Mouse (Mus musculus): ENCODE results near the gene Scgb1b29. TPM values are rescaled to one million over a fixed set of nuclear protein-coding genes. Genes with fewer than 3 reads are reported as not detected.
"Not testable (repeated sequence)": the region's sequence is repeated elsewhere in the genome, so short reads cannot be mapped to it uniquely, and the experiment has no call there.

Scgb1b29 gene
- not detected in 2 replicates for polyA plus RNA-seq (2012; rRNA removed)

DNA sequence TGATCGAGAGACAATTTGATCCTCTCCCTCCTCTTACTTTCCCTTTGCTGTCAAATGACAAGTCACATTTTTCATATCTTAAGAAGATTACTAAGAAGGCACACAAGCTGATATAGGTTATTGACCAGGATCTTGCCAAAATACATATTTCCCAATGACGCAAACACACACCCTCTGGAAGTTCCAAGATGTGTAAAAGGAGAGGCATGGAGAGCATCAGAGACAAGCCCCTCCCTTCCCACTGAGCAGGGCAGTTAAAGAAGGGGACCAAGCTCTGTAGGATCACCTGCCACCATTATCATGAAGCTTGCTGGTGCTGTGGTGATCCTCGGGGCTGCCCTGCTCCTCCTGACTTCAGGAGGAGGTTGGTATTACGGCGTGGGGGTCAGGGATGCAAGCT lies at the start of gene Scgb1b29:
Gene Scgb1b29 (plus strand): TSS at position 301 of the 400 bp plus-strand sequence.
- H3K36me3 ChIP-seq (ENCODE audit: control insufficient read depth, insufficient read depth, low read length); H3K4me3 ChIP-seq (ENCODE audit: insufficient read depth, low read depth, low read length); H3K27me3 ChIP-seq (replicated peaks; ENCODE audit: control insufficient read depth, insufficient read depth, low read length); H3K27ac ChIP-seq (ENCODE audit: insufficient read depth, low read depth, low read length); DNase-seq; H3K4me1 ChIP-seq (ENCODE audit: control insufficient read depth, insufficient read depth, low read length): not testable (repeated sequence)
- 85% methylated on average over 5 of the region's 5 CpGs for WGBS

- not testable (repeated sequence) for H3K4me3 ChIP-seq (ENCODE audit: insufficient read depth, low read depth, low read length); H3K27ac ChIP-seq (ENCODE audit: insufficient read depth, low read depth, low read length); H3K4me1 ChIP-seq (ENCODE audit: control insufficient read depth, insufficient read depth, low read length); DNase-seq; H3K36me3 ChIP-seq (ENCODE audit: control insufficient read depth, insufficient read depth, low read length); H3K27me3 ChIP-seq (replicated peaks; ENCODE audit: control insufficient read depth, insufficient read depth, low read length)
- WGBS: 86% methylated on average over 11 of the region's 11 CpGs
These were observed 12.7 kb upstream of the Scgb1b29 start for GRCm38 (mm10) chr7:32428636-32429035.

Other genes with a start within 250 kb of the Scgb1b29 start
- not detected in 2 replicates for gene Scgb2b11, start 230.4 kb upstream of the Scgb1b29 start, polyA plus RNA-seq (2012; rRNA removed)
- not detected in 2 replicates for gene Scgb1b11, start 218.7 kb upstream of the Scgb1b29 start, polyA plus RNA-seq (2012; rRNA removed)
- gene Scgb2b12, start 114.3 kb upstream of the Scgb1b29 start, polyA plus RNA-seq (2012; rRNA removed): not detected in 2 replicates
- gene Scgb1b12, start 107.4 kb upstream of the Scgb1b29 start, polyA plus RNA-seq (2012; rRNA removed): not detected in 2 replicates